Mouse (Mus musculus): Measurements from ENCODE around the gene Atoh7. TPM values are rescaled to one million over a fixed set of nuclear protein-coding genes. Genes with fewer than 3 reads are reported as not detected.
A peak's percentile ranks its signal among the peaks of the same experiment; 100 is the strongest.

The Atoh7 gene
- polyA plus RNA-seq, 1 experiment: not detected

DNA sequence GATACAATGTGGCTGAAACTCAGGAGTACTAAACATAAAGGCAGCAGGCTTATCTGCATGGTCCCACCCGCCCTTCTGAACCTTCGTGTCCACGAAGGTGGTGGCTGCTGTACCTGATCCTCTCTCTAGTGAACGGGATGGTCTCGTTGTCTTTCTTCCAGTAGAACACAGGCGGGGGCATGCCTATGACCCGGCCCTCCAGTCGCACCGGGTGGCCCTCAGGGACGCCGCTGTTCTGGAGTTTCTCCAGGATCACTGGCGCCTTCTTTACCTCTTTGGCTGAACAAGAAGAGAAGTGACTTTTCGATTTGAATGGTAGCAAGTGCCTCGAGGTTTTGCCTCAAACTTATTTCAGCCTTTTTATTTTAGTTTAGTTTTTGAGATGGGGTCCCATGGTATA, 20.5 kb downstream of the Atoh7 start:
- no peaks in the 10 kb centered on the region for H3K27me3 ChIP-seq (ENCODE audit: control insufficient read depth, insufficient read depth, low read length, poor library complexity, severe bottlenecking)
- no peaks in the 10 kb centered on the region for H3K4me1 ChIP-seq (ENCODE audit: control insufficient read depth, insufficient read depth, low read length)
- no peaks in the 10 kb centered on the region for H3K36me3 ChIP-seq (ENCODE audit: control insufficient read depth, insufficient read depth, low read length, poor library complexity, severe bottlenecking)
- H3K9ac ChIP-seq (ENCODE audit: low read depth, poor library complexity, severe bottlenecking): no peak overlapping the region
- TF ChIP-seq EP300 (IDR thresholded peaks at IDR 0.05; ENCODE audit: insufficient read depth, low read depth, low read length): no peak
- no peak for TF ChIP-seq POLR2A (IDR thresholded peaks at IDR 0.05; ENCODE audit: insufficient read depth, low read length)
- TF ChIP-seq CTCF (IDR thresholded peaks at IDR 0.05; ENCODE audit: low read depth, low read length): no peak
- peak overlapping the region; percentile 5; the same call in 1 of the 2 replicates for H3K4me3 ChIP-seq (ENCODE audit: low read depth, low read length)
- no peaks in the 10 kb centered on the region for H3K9me3 ChIP-seq (replicated peaks; ENCODE audit: control insufficient read depth, insufficient read depth, low read length, poor library complexity, severe bottlenecking)
- H3K27ac ChIP-seq (ENCODE audit: insufficient read depth, low read length): no peak overlapping the region

DNA sequence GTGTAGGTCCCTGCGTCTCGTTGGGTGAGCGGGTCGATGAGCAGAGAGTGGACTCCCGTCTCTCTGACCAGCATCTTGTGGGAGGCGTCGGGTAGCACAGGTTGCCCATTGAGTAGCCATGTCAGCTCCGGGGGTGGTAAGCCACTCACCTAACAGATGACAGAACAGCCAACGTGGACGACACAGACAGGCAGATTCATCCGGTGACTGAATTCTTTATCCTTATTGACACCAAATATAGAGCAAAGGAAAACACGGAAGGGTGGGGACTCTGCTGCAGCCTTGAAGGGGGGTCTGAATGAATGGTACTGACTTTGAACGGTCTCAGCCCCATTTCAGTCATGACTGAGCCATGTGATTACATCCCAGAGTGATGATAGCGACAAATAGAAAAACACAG, 22.5 kb downstream of the Atoh7 start:
- H3K27ac ChIP-seq (ENCODE audit: insufficient read depth, low read length): no peak overlapping the region
- no peak for TF ChIP-seq CTCF (IDR thresholded peaks at IDR 0.05; ENCODE audit: low read depth, low read length)
- TF ChIP-seq POLR2A (IDR thresholded peaks at IDR 0.05; ENCODE audit: insufficient read depth, low read length): no peak
- TF ChIP-seq EP300 (IDR thresholded peaks at IDR 0.05; ENCODE audit: insufficient read depth, low read depth, low read length): no peak

GRCm38 (mm10) chr10:63122516-63122915, 23.1 kb downstream of the Atoh7 start:
- no peaks in the 10 kb centered on the region for H3K36me3 ChIP-seq (ENCODE audit: control insufficient read depth, insufficient read depth, low read length, poor library complexity, severe bottlenecking)
- no peak overlapping the region for H3K4me3 ChIP-seq (ENCODE audit: low read depth, low read length)
- TF ChIP-seq EP300 (IDR thresholded peaks at IDR 0.05; ENCODE audit: insufficient read depth, low read depth, low read length) (no peak), POLR2A (IDR thresholded peaks at IDR 0.05; ENCODE audit: insufficient read depth, low read length) (no peak)
- no peaks in the 10 kb centered on the region for H3K27me3 ChIP-seq (ENCODE audit: control insufficient read depth, insufficient read depth, low read length, poor library complexity, severe bottlenecking)
- no peaks in the 10 kb centered on the region for H3K9me3 ChIP-seq (replicated peaks; ENCODE audit: control insufficient read depth, insufficient read depth, low read length, poor library complexity, severe bottlenecking)
- no peak overlapping the region for H3K9ac ChIP-seq (ENCODE audit: low read depth, poor library complexity, severe bottlenecking)
- no peaks in the 10 kb centered on the region for H3K4me1 ChIP-seq (ENCODE audit: control insufficient read depth, insufficient read depth, low read length)
- H3K27ac ChIP-seq (ENCODE audit: insufficient read depth, low read length): no peak overlapping the region

More for the DNA sequence above, 22.5 kb downstream of the Atoh7 start:
- Histone ChIP-seq H3K4me3 (ENCODE audit: low read depth, low read length) (no peak overlapping the region), H3K9ac (ENCODE audit: low read depth, poor library complexity, severe bottlenecking) (no peak overlapping the region), H3K9me3 (replicated peaks; ENCODE audit: control insufficient read depth, insufficient read depth, low read length, poor library complexity, severe bottlenecking) (no peaks in the 10 kb centered on the region), H3K27me3 (ENCODE audit: control insufficient read depth, insufficient read depth, low read length, poor library complexity, severe bottlenecking) (no peaks in the 10 kb centered on the region), H3K4me1 (ENCODE audit: control insufficient read depth, insufficient read depth, low read length) (no peaks in the 10 kb centered on the region), H3K36me3 (ENCODE audit: control insufficient read depth, insufficient read depth, low read length, poor library complexity, severe bottlenecking) (no peaks in the 10 kb centered on the region)

DNA sequence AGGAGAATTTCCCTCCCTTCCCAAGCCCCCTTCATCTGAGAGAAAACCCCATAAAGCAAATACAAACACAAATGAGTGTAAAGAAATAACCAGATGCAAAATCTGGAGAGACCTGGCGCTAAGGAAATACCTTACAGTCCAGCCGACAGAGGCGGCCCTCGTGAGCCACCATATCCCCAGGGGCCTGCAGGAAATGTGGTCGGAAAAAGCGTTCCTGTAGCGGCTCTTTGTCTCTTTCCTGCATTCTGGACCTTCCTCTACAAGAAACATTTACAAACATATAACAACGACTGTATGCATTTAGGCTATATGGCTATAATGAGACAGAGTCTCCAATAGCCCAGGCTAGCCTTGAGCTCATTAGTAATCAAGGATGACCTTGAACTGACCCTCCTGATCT, 23.7 kb downstream of the Atoh7 start:
- H3K27ac ChIP-seq (ENCODE audit: insufficient read depth, low read length): no peak overlapping the region
- no peaks in the 10 kb centered on the region for H3K36me3 ChIP-seq (ENCODE audit: control insufficient read depth, insufficient read depth, low read length, poor library complexity, severe bottlenecking)
- no peaks in the 10 kb centered on the region for H3K27me3 ChIP-seq (ENCODE audit: control insufficient read depth, insufficient read depth, low read length, poor library complexity, severe bottlenecking)
- TF ChIP-seq CTCF (IDR thresholded peaks at IDR 0.05; ENCODE audit: low read depth, low read length) (no peak), POLR2A (IDR thresholded peaks at IDR 0.05; ENCODE audit: insufficient read depth, low read length) (no peak), EP300 (IDR thresholded peaks at IDR 0.05; ENCODE audit: insufficient read depth, low read depth, low read length) (no peak)
- no peak overlapping the region for H3K4me3 ChIP-seq (ENCODE audit: low read depth, low read length)
- no peaks in the 10 kb centered on the region for H3K4me1 ChIP-seq (ENCODE audit: control insufficient read depth, insufficient read depth, low read length)
- no peak overlapping the region for H3K9ac ChIP-seq (ENCODE audit: low read depth, poor library complexity, severe bottlenecking)
- no peaks in the 10 kb centered on the region for H3K9me3 ChIP-seq (replicated peaks; ENCODE audit: control insufficient read depth, insufficient read depth, low read length, poor library complexity, severe bottlenecking)

GRCm38 (mm10) chr10:63124016-63124415, 24.6 kb downstream of the Atoh7 start:
- Histone ChIP-seq H3K4me3 (ENCODE audit: low read depth, low read length) (no peak overlapping the region), H3K9me3 (replicated peaks; ENCODE audit: control insufficient read depth, insufficient read depth, low read length, poor library complexity, severe bottlenecking) (no peaks in the 10 kb centered on the region), H3K27ac (ENCODE audit: insufficient read depth, low read length) (no peak overlapping the region), H3K4me1 (ENCODE audit: control insufficient read depth, insufficient read depth, low read length) (no peaks in the 10 kb centered on the region), H3K27me3 (ENCODE audit: control insufficient read depth, insufficient read depth, low read length, poor library complexity, severe bottlenecking) (no peaks in the 10 kb centered on the region), H3K36me3 (ENCODE audit: control insufficient read depth, insufficient read depth, low read length, poor library complexity, severe bottlenecking) (no peaks in the 10 kb centered on the region), H3K9ac (ENCODE audit: low read depth, poor library complexity, severe bottlenecking) (no peak overlapping the region)
- TF ChIP-seq POLR2A (IDR thresholded peaks at IDR 0.05; ENCODE audit: insufficient read depth, low read length): no peak
- TF ChIP-seq CTCF (IDR thresholded peaks at IDR 0.05; ENCODE audit: low read depth, low read length): no peak
- TF ChIP-seq EP300 (IDR thresholded peaks at IDR 0.05; ENCODE audit: insufficient read depth, low read depth, low read length): no peak

DNA sequence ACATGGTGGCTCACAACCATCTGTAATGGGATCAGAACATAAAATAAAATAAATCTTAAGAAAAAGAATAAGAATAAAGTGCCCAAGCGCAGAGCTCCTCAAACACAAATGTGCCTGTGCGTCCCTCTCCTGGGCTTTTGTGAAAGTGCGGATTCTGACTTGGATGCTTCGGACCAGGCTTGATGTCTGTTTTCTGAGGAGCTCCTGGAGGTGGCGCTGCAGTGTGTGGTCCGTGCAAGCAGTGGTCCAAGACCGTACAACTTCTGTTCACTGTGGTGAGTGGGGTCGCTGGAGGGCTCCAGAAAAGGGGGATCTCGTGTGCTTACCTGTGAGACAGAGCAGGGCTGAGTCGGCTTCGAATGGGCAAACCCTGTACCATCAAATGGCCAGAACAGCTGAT, 25.9 kb downstream of the Atoh7 start:
- Histone ChIP-seq H3K27me3 (ENCODE audit: control insufficient read depth, insufficient read depth, low read length, poor library complexity, severe bottlenecking) (no peaks in the 10 kb centered on the region), H3K9ac (ENCODE audit: low read depth, poor library complexity, severe bottlenecking) (no peak overlapping the region), H3K4me1 (ENCODE audit: control insufficient read depth, insufficient read depth, low read length) (no peaks in the 10 kb centered on the region), H3K27ac (ENCODE audit: insufficient read depth, low read length) (no peak overlapping the region), H3K9me3 (replicated peaks; ENCODE audit: control insufficient read depth, insufficient read depth, low read length, poor library complexity, severe bottlenecking) (no peaks in the 10 kb centered on the region), H3K36me3 (ENCODE audit: control insufficient read depth, insufficient read depth, low read length, poor library complexity, severe bottlenecking) (no peaks in the 10 kb centered on the region), H3K4me3 (ENCODE audit: low read depth, low read length) (no peak overlapping the region)
- TF ChIP-seq CTCF (IDR thresholded peaks at IDR 0.05; ENCODE audit: low read depth, low read length) (peak; percentile 89), EP300 (IDR thresholded peaks at IDR 0.05; ENCODE audit: insufficient read depth, low read depth, low read length) (no peak), POLR2A (IDR thresholded peaks at IDR 0.05; ENCODE audit: insufficient read depth, low read length) (no peak)
